Mouse (Mus musculus) forebrain, embryonic 11.5 days (tissue): ENCODE results near the gene Arel1. TPM values are rescaled to one million over a fixed set of nuclear protein-coding genes. Genes with fewer than 3 reads are reported as not detected.

Experiments
- ATAC-seq: fragments of 200-750 bp; cut with Nextera tagmentation; replicated peaks from 2 replicates; pipeline ENCODE4 v1.8.0; 2017; ENCODE audit warnings: moderate TSS enrichment; ENCODE audit not compliant: low FRiP score
- DNase-seq: peaks from one replicate; pipeline ENCODE4 v3.0.0-alpha.2; 2017; ENCODE audit warnings: low spot score
- H3K27ac ChIP-seq: fragments of 300-500 bp; sonication (generic); 2 replicates; pipeline ENCODE4 v1.5.1; 2014; ENCODE audit warnings: low read depth, low read length
- H3K27me3 ChIP-seq: fragments of 300-500 bp; sonication (generic); 2 replicates; pipeline ENCODE4 v1.6.1; 2014; ENCODE audit warnings: mild to moderate bottlenecking, low read length, mixed read lengths; ENCODE audit not compliant: control insufficient read depth, insufficient read depth
- H3K36me3 ChIP-seq: fragments of 300-500 bp; sonication (generic); 2 replicates; pipeline ENCODE4 v1.6.1; 2014; ENCODE audit warnings: mild to moderate bottlenecking, low read length, moderate library complexity, mixed read lengths; ENCODE audit not compliant: control insufficient read depth, insufficient read depth
- H3K4me1 ChIP-seq: fragments of 300-500 bp; sonication (generic); replicated peaks from 2 replicates; pipeline ENCODE4 v1.6.1; 2014; ENCODE audit warnings: low read length, mixed read lengths; ENCODE audit not compliant: control insufficient read depth, insufficient read depth
- H3K4me2 ChIP-seq: fragments of 300-500 bp; sonication (generic); 2 replicates; pipeline ENCODE4 v1.6.1; 2014; ENCODE audit warnings: low read depth, mild to moderate bottlenecking, low read length, moderate library complexity, mixed read lengths; ENCODE audit not compliant: severe bottlenecking
- H3K4me3 ChIP-seq: fragments of 300-500 bp; sonication (generic); 2 replicates; pipeline ENCODE4 v1.5.1; 2014; ENCODE audit warnings: low read depth, low read length
- H3K9ac ChIP-seq: fragments of 300-500 bp; sonication (generic); 2 replicates; pipeline ENCODE4 v1.6.1; 2014; ENCODE audit warnings: low read length
- H3K9me3 ChIP-seq: fragments of 300-500 bp; sonication (generic); 2 replicates; pipeline ENCODE4 v1.6.1; 2016; ENCODE audit warnings: low read length, mixed read lengths; ENCODE audit not compliant: control insufficient read depth
- WGBS: fragments of 180-500 bp; shearing (Covaris S2); extraction: QIAGEN DNeasy Blood & Tissue Kit; methylation state at CpG from one replicate; pipeline ENCODE4 v1.1.7; 2014; 5-methylcytosine and 5-hydroxymethylcytosine counted together
- polyA plus RNA-seq: library from polyadenylated mRNA; unstranded; fragments of >200 nt; fragmentation: Nextera tagmentation; extraction: Ambion mirVana; gene quantifications from 2 replicates; pipeline ENCODE4 v1.2.1, GENCODE M21; 2014

Gene Arel1
- polyA plus RNA-seq, 1 experiment from 2014 or later: 29.3 TPM

DNA sequence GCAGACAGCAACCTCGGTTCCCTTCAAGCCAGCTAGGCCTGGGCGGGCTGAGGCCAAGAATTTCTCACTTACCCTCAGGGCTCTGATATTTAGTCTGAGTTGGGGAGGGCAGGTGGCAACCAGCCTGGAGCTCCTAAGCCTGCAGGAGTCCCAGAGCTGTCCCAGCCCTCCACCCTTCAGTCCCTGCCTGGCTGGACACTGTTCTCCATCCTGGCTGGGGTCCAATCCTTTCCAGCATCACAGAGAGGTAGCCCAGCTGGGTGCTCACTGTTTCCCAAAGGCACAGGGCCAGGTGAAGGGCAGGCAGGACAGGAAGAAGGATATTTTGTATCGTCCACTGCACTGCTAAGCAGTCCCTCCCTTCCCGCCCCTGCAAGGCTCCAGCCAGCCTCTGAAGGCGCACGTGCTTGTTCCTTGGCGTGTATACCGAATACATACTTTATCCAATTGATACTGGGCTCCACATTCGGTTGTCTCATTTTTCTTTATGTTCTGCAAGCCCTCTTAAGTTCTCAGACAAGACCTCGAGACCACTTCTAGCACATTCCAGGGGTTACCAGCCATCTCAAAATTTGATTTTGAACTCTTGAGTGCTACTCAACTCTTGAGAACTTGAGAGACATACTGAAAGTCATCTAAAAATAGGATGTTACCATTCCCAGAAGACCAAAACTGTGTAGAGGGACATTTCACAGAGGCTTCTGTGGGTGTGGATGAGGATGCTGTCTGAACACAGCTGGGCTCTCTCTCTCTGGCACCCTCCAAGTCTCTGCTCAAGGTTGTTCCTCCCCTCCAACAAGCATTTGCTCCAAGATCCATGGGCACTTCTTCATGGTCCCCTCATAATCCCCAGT lies 62.8 kb downstream of the Arel1 start:
- Histone ChIP-seq H3K4me2 (no peak overlapping the region), H3K36me3 (no peaks in the 10 kb centered on the region), H3K4me3 (no peak overlapping the region), H3K9ac (no peak overlapping the region), H3K9me3 (no peaks in the 10 kb centered on the region), H3K4me1 (no peaks in the 10 kb centered on the region), H3K27me3 (no peaks in the 10 kb centered on the region), H3K27ac (no peak overlapping the region)
- DNase-seq (no peak), ATAC-seq (no peak)
- 75% methylated on average over 10 of the region's 10 CpGs for WGBS

DNA sequence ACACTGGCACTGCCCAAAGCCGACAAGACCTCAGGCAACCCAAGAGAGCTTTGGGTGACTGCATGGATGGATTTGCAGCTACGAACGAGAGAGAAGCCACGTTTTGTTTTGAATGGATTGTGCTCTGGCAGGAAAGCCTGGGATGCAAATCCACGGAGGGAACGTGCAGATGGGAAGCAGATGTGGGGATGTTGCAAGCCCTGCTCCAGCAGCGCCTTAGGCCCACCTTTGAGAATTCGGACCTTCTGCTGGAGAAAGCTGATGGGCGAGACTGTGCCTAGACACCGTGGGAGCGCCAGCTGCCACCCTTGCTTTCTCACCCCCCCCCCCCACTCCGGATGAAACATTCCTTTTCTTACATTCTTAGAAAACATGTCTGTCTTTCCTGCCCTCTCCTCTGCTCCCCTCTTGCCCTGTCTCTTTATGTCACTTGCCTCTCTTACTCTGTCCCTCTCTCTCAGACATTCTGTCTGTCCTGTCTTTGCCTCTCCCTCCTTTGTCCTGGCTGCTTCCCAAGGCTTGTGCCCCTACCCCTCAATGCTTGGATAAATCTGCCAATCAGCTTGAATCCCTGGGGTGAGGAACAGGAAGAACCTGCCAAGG lies 63.6 kb downstream of the Arel1 start:
- H3K4me2 ChIP-seq: no peak overlapping the region
- DNase-seq (no peak), ATAC-seq (no peak)
- no peak overlapping the region for H3K9ac ChIP-seq
- no peaks in the 10 kb centered on the region for H3K36me3 ChIP-seq
- no peaks in the 10 kb centered on the region for H3K9me3 ChIP-seq
- H3K27ac ChIP-seq: no peak overlapping the region
- H3K27me3 ChIP-seq: no peaks in the 10 kb centered on the region
- no peaks in the 10 kb centered on the region for H3K4me1 ChIP-seq
- no peak overlapping the region for H3K4me3 ChIP-seq
- 75% methylated on average over 12 of the region's 12 CpGs for WGBS

DNA sequence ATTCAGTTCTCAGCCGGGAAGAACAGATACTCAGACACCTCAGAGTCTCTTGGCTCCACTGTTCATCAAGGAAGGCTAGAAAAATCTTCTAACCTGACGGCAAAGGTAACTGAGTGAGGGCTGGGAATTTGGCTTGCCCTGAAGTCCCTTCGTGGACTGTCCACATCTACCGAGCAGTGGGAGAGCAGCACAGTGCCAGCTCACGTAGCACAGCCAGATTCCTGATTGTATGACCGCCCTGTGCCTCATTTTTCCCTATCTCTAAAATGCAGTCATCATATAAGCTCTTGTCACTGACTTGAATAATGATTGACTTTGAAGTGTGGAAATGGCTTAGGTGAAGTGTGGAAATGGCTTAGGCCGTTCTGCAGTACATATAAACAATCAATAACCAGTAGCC lies 66.3 kb downstream of the Arel1 start:
- Histone ChIP-seq H3K36me3 (no peaks in the 10 kb centered on the region), H3K4me3 (no peak overlapping the region), H3K9ac (no peak overlapping the region), H3K4me2 (no peak overlapping the region), H3K9me3 (no peaks in the 10 kb centered on the region), H3K4me1 (no peaks in the 10 kb centered on the region), H3K27me3 (no peaks in the 10 kb centered on the region), H3K27ac (no peak overlapping the region)
- WGBS: 80% methylated on average over 7 of the region's 7 CpGs
- DNase-seq (no peak), ATAC-seq (no peak)

DNA sequence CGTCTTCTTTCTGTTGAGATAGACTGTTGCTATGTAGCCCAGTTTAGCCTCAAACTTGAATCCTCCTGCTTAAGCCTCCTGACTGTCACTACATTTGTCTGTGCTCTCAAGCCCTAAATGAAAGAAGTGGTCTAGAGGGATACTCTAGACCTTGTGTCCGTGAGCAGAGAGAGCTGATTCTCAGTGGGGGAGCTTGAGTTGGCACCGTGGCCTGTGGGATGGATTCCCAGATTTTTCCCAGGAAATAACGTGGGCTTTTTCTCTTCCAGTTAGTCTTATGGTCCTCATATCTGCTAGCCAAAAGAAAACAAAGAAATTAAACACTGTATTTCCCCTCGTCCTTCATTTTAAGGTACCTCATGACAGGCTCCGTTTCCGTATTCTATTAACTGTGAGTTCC lies 70.4 kb downstream of the Arel1 start:
- Histone ChIP-seq H3K9me3 (no peaks in the 10 kb centered on the region), H3K36me3 (no peaks in the 10 kb centered on the region), H3K9ac (no peak overlapping the region), H3K27me3 (no peaks in the 10 kb centered on the region), H3K4me3 (no peak overlapping the region), H3K27ac (no peak overlapping the region), H3K4me1 (no peaks in the 10 kb centered on the region), H3K4me2 (no peak overlapping the region)
- no peak for DNase-seq
- WGBS: 85% methylated on average over 7 of the region's 7 CpGs
- ATAC-seq: no peak

DNA sequence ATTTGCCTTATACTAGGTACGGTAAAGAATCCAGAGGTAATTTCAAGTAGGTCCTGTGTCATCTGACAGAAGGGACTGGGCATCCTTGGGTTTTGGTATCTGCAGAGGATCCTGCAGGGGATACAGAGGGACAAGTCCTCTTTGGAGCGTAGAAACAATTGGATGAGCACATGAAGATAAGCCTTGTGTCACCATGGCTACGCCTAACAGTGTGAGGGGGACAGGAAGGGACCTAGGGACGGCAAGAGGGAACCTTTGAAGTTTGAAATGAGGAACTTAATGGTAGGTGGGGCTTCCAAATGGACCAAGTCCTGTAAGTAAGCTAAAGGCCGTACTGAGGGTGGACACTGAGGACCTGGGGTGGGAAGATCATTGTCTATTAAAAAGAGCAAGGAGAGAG lies 73.4 kb downstream of the Arel1 start:
- Histone ChIP-seq H3K9ac (no peak overlapping the region), H3K36me3 (no peaks in the 10 kb centered on the region), H3K4me2 (no peak overlapping the region), H3K27me3 (no peaks in the 10 kb centered on the region), H3K27ac (no peak overlapping the region), H3K9me3 (no peaks in the 10 kb centered on the region), H3K4me3 (no peak overlapping the region), H3K4me1 (no peaks in the 10 kb centered on the region)
- 83% methylated on average over 5 of the region's 5 CpGs for WGBS
- ATAC-seq (no peak), DNase-seq (no peak)

DNA sequence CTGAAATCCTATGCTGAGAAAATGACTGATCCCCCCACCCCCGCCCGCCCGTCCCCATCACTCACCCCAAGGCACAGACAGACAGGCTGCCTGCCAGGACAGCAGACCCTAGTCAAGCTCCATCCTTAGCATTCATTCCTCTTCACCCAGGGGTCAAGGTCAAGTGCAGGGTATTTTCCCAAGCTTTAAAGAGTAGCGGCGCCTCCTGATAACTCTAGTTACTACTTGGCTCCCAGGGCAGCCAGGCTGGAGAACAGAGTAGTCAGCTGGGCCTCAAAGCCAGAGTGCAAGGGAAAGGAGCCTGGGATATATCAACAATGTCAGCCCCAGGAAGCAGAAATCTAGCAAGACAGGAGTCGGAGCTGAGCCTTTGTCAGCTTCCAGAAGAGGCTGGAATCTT lies 74.5 kb downstream of the Arel1 start:
- Histone ChIP-seq H3K36me3 (no peaks in the 10 kb centered on the region), H3K4me3 (no peak overlapping the region), H3K27me3 (no peaks in the 10 kb centered on the region), H3K9me3 (no peaks in the 10 kb centered on the region), H3K4me2 (no peak overlapping the region), H3K4me1 (no peaks in the 10 kb centered on the region), H3K27ac (no peak overlapping the region), H3K9ac (no peak overlapping the region)
- DNase-seq (no peak), ATAC-seq (no peak)
- WGBS: 87% methylated on average over 6 of the region's 6 CpGs

DNA sequence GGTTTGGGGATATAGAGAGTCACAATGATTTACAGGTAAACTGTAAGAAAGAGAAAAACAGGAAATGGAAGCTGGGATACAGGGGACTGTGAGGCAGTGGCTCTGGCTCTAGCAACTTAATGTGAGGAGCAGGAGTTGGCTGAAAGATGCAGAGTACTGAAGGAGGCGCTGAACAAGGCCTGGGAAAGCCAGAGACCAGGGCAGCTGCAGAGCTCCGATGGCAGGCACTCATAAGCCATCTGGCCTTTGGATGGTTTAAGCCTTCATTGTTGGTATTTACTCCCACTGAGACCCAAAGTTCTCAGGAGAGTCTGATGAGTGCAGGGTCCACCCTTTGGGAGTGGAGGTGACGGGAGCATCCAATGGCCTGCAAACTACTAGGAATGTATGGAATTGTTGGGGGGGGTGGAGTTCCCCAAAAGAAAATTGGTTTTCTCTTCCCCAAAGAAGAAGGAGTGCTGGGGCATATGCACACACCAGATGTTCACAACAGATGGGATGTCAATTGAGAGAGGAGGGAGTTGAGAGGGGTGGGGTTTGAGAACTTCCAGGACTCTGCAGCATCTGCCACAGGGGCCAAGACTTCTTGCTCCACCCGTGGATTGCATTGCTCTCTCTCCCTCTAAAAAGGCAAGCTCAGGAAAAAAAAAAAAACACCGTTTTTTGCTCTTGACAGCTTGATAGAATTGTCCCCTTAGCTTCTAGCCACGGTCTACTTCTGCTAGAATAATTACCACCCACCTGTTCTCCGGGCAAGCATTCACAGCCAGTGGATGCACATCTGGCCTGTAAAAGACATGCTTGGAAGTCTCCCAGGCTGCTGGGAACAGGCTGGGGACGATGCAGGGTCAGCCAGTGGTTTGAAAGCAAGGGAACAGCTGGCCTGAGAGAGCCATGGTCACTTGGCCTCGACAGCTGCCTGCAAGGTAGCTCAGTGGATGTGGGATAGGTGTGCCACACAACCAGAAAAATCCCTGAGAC lies 76.8 kb downstream of the Arel1 start:
- ATAC-seq: no peak
- 78% methylated on average over 9 of the region's 9 CpGs for WGBS

DNA sequence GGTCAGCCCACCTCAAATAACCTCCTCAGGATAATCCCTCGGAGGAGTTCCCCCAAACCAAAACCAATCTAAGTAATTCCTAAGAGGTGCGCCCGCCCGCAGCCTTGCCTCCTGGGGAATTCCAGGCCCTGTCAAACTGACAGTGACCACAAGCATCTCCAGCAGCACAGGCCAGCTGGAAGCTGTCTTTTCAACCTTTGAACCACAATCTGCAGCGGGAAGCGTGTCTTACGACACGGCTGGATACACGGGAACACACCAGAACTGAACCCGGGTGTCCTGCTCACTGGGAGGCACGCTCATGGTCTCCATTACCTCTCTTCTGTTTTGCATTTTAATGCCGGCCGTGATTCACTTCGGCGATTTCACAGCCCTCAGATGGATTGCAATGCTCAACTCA lies 80.4 kb downstream of the Arel1 start:
- no peaks in the 10 kb centered on the region for H3K36me3 ChIP-seq
- H3K9ac ChIP-seq: no peak overlapping the region
- ATAC-seq: no peak
- H3K4me3 ChIP-seq: no peak overlapping the region
- H3K9me3 ChIP-seq: no peaks in the 10 kb centered on the region
- H3K27me3 ChIP-seq: no peaks in the 10 kb centered on the region
- DNase-seq: no peak
- WGBS: 85% methylated on average over 15 of the region's 15 CpGs
- no peaks in the 10 kb centered on the region for H3K4me1 ChIP-seq
- H3K27ac ChIP-seq: no peak overlapping the region
- no peak overlapping the region for H3K4me2 ChIP-seq

More for the DNA sequence above, 76.8 kb downstream of the Arel1 start:
- Histone ChIP-seq H3K36me3 (no peaks in the 10 kb centered on the region), H3K4me2 (no peak overlapping the region), H3K4me1 (no peaks in the 10 kb centered on the region), H3K27me3 (no peaks in the 10 kb centered on the region), H3K9ac (no peak overlapping the region), H3K4me3 (no peak overlapping the region), H3K27ac (no peak overlapping the region), H3K9me3 (no peaks in the 10 kb centered on the region)
- DNase-seq: no peak
